Mouse (Mus musculus) CH12.LX (cell line): ENCODE measurements at regions not wholly inside any gene's neighbourhood (a gene's known extent, or its start where the extent isn't known, plus 50 kb on each side); places are given as distances from the start of the nearest gene placed in this dataset.

Experiments used
- DNase-seq: peaks from one replicate; pipeline ENCODE4 v3.0.0-alpha.2; 2013; ENCODE audit errors: extremely low read depth
- H3K27ac ChIP-seq: 2 replicates; pipeline ENCODE4 v1.5.1; 2012; ENCODE audit warnings: low read depth, mild to moderate bottlenecking, control low read depth, moderate library complexity; ENCODE audit not compliant: insufficient read depth
- H3K27me3 ChIP-seq: replicated peaks from 2 replicates; pipeline ENCODE3; 2012; ENCODE audit warnings: inconsistent platforms
- H3K36me3 ChIP-seq, 2 experiments: replicated peaks in 1 of 2; 2 replicates each; pipeline versions ENCODE3 to v1.6.1; 2012; ENCODE audit warnings: inconsistent platforms in 1 of 2, low read length in 1 of 2, mild to moderate bottlenecking in 1 of 2, mixed read lengths in 1 of 2, moderate library complexity in 1 of 2; ENCODE audit not compliant: control insufficient read depth in 1 of 2, insufficient read depth in 1 of 2
- H3K4me1 ChIP-seq, 2 experiments: 2 replicates each; pipeline ENCODE4 v1.6.1; 2012; ENCODE audit warnings: inconsistent platforms in 1 of 2, moderate library complexity in 1 of 2; ENCODE audit not compliant: insufficient read depth in 2 of 2, control insufficient read depth in 1 of 2
- H3K4me2 ChIP-seq: 2 replicates; pipeline ENCODE4 v1.6.1; 2012; ENCODE audit warnings: low read depth, mild to moderate bottlenecking, control low read depth; ENCODE audit not compliant: poor library complexity, insufficient read depth, severe bottlenecking
- H3K4me3 ChIP-seq, 3 experiments: fragments of 150-350 bp in 1 of 3; sonication (generic) in 1 of 3; replicated peaks in 1 of 3; 2 replicates each; pipeline versions ENCODE3 to v1.5.1; 2011 to 2012; ENCODE audit warnings: low read depth in 2 of 3, low read length in 2 of 3, mild to moderate bottlenecking in 2 of 3, moderate library complexity in 2 of 3, control low read depth in 1 of 3, improper control_type of control experiment in 1 of 3, inconsistent platforms in 1 of 3, mixed read lengths in 1 of 3; ENCODE audit not compliant: poor library complexity in 1 of 3
- H3K79me2 ChIP-seq: replicated peaks from 2 replicates; pipeline ENCODE4 v1.6.1; 2012; ENCODE audit warnings: mild to moderate bottlenecking, moderate library complexity; ENCODE audit not compliant: control insufficient read depth, poor library complexity, insufficient read depth, severe bottlenecking; ENCODE audit errors: extremely low read depth
- H3K9ac ChIP-seq: 2 replicates; pipeline ENCODE4 v1.6.1; 2012; ENCODE audit warnings: low read depth, mild to moderate bottlenecking, control low read depth, moderate library complexity; ENCODE audit not compliant: insufficient read depth
- H3K9me3 ChIP-seq: replicated peaks from 2 replicates; pipeline ENCODE3; 2012; ENCODE audit warnings: low read length, inconsistent platforms, mixed read lengths
- CTCF ChIP-seq, 2 experiments: IDR thresholded peaks in 1 of 2; conservative IDR thresholded peaks in 1 of 2; 2 replicates each; pipeline ENCODE4 v1.5.1; 2011 to 2012; ENCODE audit warnings: low read depth in 2 of 2, low read length in 2 of 2, improper control_type of control experiment in 1 of 2, inconsistent platforms in 1 of 2, mild to moderate bottlenecking in 1 of 2, moderate library complexity in 1 of 2
- E2F4 ChIP-seq: IDR thresholded peaks from 2 replicates; pipeline ENCODE4 v1.6.1; 2011; ENCODE audit warnings: low read depth, low read length, improper control_type of control experiment; ENCODE audit not compliant: insufficient replicate concordance
- ELF1 ChIP-seq: IDR thresholded peaks from 2 replicates; pipeline ENCODE4 v1.6.1; 2014; ENCODE audit warnings: low read depth, mild to moderate bottlenecking, inconsistent platforms, low read length, improper control_type of control experiment
- EP300 ChIP-seq: IDR thresholded peaks from 2 replicates; pipeline ENCODE4 v1.6.1; 2011; ENCODE audit warnings: low read length, improper control_type of control experiment
- ETS1 ChIP-seq: conservative IDR thresholded peaks from 2 replicates; pipeline ENCODE4 v1.6.1; 2012; ENCODE audit warnings: low read depth, mild to moderate bottlenecking, inconsistent platforms, low read length, improper control_type of control experiment, moderate library complexity
- JUND ChIP-seq: conservative IDR thresholded peaks from 2 replicates; pipeline ENCODE4 v1.6.1; 2011; ENCODE audit warnings: low read depth, low read length, improper control_type of control experiment
- MAFK ChIP-seq: IDR thresholded peaks from 2 replicates; pipeline ENCODE4 v1.6.1; 2011; ENCODE audit warnings: low read length, improper control_type of control experiment; ENCODE audit not compliant: insufficient replicate concordance
- POLR2A ChIP-seq: IDR thresholded peaks from 2 replicates; pipeline ENCODE4 v1.6.1; 2011; ENCODE audit warnings: low read depth, mild to moderate bottlenecking, improper control_type of control experiment, low read length
- RCOR1 ChIP-seq: conservative IDR thresholded peaks from 2 replicates; pipeline ENCODE4 v1.6.1; 2012; ENCODE audit warnings: low read depth, mild to moderate bottlenecking, inconsistent platforms, low read length, improper control_type of control experiment
- ZKSCAN1 ChIP-seq: IDR thresholded peaks from 2 replicates; pipeline ENCODE4 v1.6.1; 2012; ENCODE audit warnings: low read depth, inconsistent platforms, low read length, improper control_type of control experiment, borderline replicate concordance
- dilution Hi-C: fragments of 300-500 bp; cut with MboI; formaldehyde crosslinking; loops from 2 replicates; pipeline ENCODE4 v1.14.3; 2020; ENCODE audit warnings: low sequenced_read_pairs; ENCODE audit not compliant: extremely low pct_unique_long_range_greater_than_20kb, extremely low pct_ligation_motif_present
- in situ Hi-C: fragments of 300-500 bp; cut with MboI; formaldehyde crosslinking; loops from 3 replicates; pipeline ENCODE4 v1.14.3; 2019; ENCODE audit warnings: low sequenced_read_pairs, low pct_ligation_motif_present, low pct_unique_long_range_greater_than_20kb, mixed read lengths

DNA sequence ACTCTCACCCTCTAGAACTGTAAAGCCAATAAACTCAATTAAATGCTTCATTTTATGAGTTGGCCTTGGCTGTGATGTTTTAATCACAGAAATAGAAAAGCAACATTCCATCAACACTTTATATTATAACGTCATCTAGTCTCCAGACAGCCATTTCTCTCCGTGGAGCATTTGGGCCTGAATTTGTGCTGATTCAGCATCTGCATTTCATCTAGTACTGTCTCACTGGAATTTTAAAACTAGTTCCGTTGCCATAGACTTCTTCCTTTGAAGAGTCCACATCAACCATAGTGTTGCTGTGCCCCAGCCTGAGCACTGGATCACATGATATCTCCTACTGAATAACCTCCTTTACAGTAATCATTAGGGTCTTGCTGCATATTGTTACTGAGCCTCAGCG, 179.7 kb upstream of the Cntnap4 start:
- DNase-seq: no peak
- no peaks in the 10 kb centered on the region for H3K27me3 ChIP-seq
- dilution Hi-C loops: no loop called here
- peaks cover 57% of the 10 kb centered on the region for H3K9me3 ChIP-seq
- TF ChIP-seq EP300 (no peak), ELF1 (no peak), MAFK (peak; percentile 62; the same call in 1 of the 2 replicates)
- TF ChIP-seq, all 38 proteins: peak for 1
- Histone ChIP-seq H3K27ac (no peak overlapping the region), H3K79me2 (no peaks in the 10 kb centered on the region), H3K9ac (no peak overlapping the region), H3K4me1 (no peaks in the 10 kb centered on the region), H3K4me3 (no peak overlapping the region), H3K36me3 (no peaks in the 10 kb centered on the region), H3K4me2 (no peak overlapping the region)
- in situ Hi-C loops: no loop called here

DNA sequence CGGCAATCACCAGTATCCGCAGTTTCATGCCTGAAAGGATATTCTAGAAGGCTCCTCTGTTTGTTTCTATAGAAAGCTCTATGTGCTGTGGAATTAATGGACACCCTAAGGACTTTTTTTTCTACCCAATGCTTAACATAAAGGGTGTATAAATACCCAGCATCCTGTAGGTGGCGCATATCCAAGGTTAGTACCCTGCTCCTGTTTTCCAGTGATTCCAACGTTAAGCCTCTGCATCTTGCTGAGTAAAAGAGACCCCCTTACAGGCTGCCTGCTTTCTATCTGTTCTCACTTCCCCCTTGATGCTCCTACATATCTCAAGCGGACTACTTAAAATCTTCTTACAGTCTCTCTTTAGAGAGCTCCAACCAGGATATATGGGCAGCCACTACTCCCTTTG, 221.5 kb upstream of the Cntnap4 start:
- Histone ChIP-seq H3K9me3 (peaks cover 66% of the 10 kb centered on the region), H3K9ac (no peak overlapping the region), H3K4me2 (no peak overlapping the region), H3K27ac (no peak overlapping the region), H3K27me3 (no peaks in the 10 kb centered on the region), H3K4me1 (no peaks in the 10 kb centered on the region), H3K4me3 (no peak overlapping the region), H3K36me3 (no peaks in the 10 kb centered on the region), H3K79me2 (no peaks in the 10 kb centered on the region)
- DNase-seq: no peak
- TF ChIP-seq CTCF (conservative IDR thresholded peaks at IDR 0.05 in 1 of 2, IDR thresholded peaks at IDR 0.05 in 1 of 2; ENCODE audit: low read depth in 2 of 2, low read length in 2 of 2): no peak
- no peak for TF ChIP-seq RCOR1
- TF ChIP-seq POLR2A: no peak
- no peak for TF ChIP-seq E2F4
- no peak for TF ChIP-seq ZKSCAN1
- TF ChIP-seq JUND: no peak
- in situ Hi-C loops (no loop called here), dilution Hi-C loops (no loop called here)

DNA sequence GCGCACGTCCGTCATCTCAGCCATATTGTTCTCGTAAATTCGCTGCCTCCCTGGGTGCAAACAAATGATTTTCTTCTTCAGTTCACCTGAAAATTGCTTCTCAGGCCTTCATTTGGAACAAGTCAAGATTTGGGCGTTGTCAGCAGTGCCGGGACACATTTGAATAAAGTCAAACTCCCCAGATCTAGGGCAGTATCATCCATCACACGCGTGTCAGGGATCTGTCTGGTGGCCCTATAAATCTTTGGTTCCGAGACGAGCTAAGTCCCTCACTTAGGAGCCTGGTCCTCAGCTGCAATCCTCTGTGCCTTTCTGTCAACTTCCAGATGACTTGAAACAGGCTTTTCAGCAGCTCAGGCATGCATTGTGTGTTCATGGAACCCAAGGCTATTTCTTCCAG, 236.7 kb upstream of the Cntnap4 start:
- no peak overlapping the region for H3K9ac ChIP-seq
- H3K4me3 ChIP-seq: no peak overlapping the region
- no peaks in the 10 kb centered on the region for H3K79me2 ChIP-seq
- H3K4me2 ChIP-seq: no peak overlapping the region
- H3K36me3 ChIP-seq: no peaks in the 10 kb centered on the region
- H3K27ac ChIP-seq: no peak overlapping the region
- in situ Hi-C loops (no loop called here), dilution Hi-C loops (no loop called here)
- no peak for TF ChIP-seq ETS1
- no peaks in the 10 kb centered on the region for H3K4me1 ChIP-seq
- H3K27me3 ChIP-seq: no peaks in the 10 kb centered on the region
- peaks cover 42% of the 10 kb centered on the region for H3K9me3 ChIP-seq
- no peak for DNase-seq
